Mouse (Mus musculus) limb, embryonic 12.5 days (tissue): ENCODE data around the gene Bcas3. TPM values are rescaled to one million over a fixed set of nuclear protein-coding genes. Genes with fewer than 3 reads are reported as not detected.

Experiments used
- ATAC-seq: fragments of 200-750 bp; cut with Nextera tagmentation; 2 replicates; pipeline ENCODE4 v1.8.0; 2017; ENCODE audit warnings: low read depth, moderate TSS enrichment; ENCODE audit not compliant: insufficient number of reproducible peaks, insufficient read depth, low FRiP score, low TSS enrichment
- H3K27ac ChIP-seq: fragments of 300-500 bp; sonication (generic); 2 replicates; pipeline ENCODE4 v1.5.1; 2016; ENCODE audit warnings: mild to moderate bottlenecking, moderate library complexity
- H3K27me3 ChIP-seq: fragments of 300-500 bp; sonication (generic); 2 replicates; pipeline ENCODE4 v1.6.1; 2016; ENCODE audit warnings: mild to moderate bottlenecking, moderate library complexity
- H3K36me3 ChIP-seq: fragments of 300-500 bp; sonication (generic); 2 replicates; pipeline ENCODE4 v1.6.1; 2016; ENCODE audit warnings: mild to moderate bottlenecking, moderate library complexity
- H3K4me1 ChIP-seq: fragments of 300-500 bp; sonication (generic); replicated peaks from 2 replicates; pipeline ENCODE4 v1.6.1; 2016
- H3K4me2 ChIP-seq: fragments of 300-500 bp; sonication (generic); 2 replicates; pipeline ENCODE4 v1.6.1; 2016; ENCODE audit warnings: mild to moderate bottlenecking, moderate library complexity
- H3K4me3 ChIP-seq: fragments of 300-500 bp; sonication (generic); replicated peaks from 2 replicates; pipeline ENCODE4 v1.5.1; 2016; ENCODE audit warnings: mild to moderate bottlenecking
- H3K9ac ChIP-seq: fragments of 300-500 bp; sonication (generic); replicated peaks from 2 replicates; pipeline ENCODE4 v1.6.1; 2016; ENCODE audit warnings: mild to moderate bottlenecking, moderate library complexity
- H3K9me3 ChIP-seq: fragments of 300-500 bp; sonication (generic); 2 replicates; pipeline ENCODE4 v1.6.1; 2016; ENCODE audit warnings: mild to moderate bottlenecking, moderate library complexity
- WGBS: fragments of 180-500 bp; shearing (Covaris S2); methylation state at CpG from one replicate; pipeline ENCODE4 v1.1.7; 2016; 5-methylcytosine and 5-hydroxymethylcytosine counted together
- polyA plus RNA-seq: library from polyadenylated mRNA; unstranded; fragments of >200 nt; fragmentation: Nextera tagmentation; extraction: Ambion mirVana; gene quantifications from 2 replicates; pipeline ENCODE4 v1.2.1, GENCODE M21; 2016

Bcas3 gene
- polyA plus RNA-seq, 1 experiment from 2014 or later = 29.7 TPM

- Histone ChIP-seq H3K4me3 (no peak overlapping the region), H3K9ac (no peak overlapping the region), H3K4me2 (no peak overlapping the region), H3K9me3 (no peaks in the 10 kb centered on the region), H3K27me3 (peaks cover 26% of the 10 kb centered on the region), H3K36me3 (no peaks in the 10 kb centered on the region), H3K27ac (no peak overlapping the region), H3K4me1 (peaks cover under 1% of the 10 kb centered on the region)
- no peak for ATAC-seq
- 38% methylated on average over 3 of the region's 3 CpGs for WGBS
These were observed 165.2 kb downstream of the Bcas3 start for GRCm38 (mm10) chr11:85518025-85518756.

- H3K4me3 ChIP-seq = no peak overlapping the region
- H3K27me3 ChIP-seq = peaks cover 36% of the 10 kb centered on the region
- 75% methylated on average over 12 of the region's 12 CpGs for WGBS
- no peak overlapping the region for H3K9ac ChIP-seq
- ATAC-seq = no peak
- no peak overlapping the region for H3K4me2 ChIP-seq
- H3K27ac ChIP-seq = no peak overlapping the region
- H3K4me1 ChIP-seq = peaks cover 21% of the 10 kb centered on the region
- no peaks in the 10 kb centered on the region for H3K9me3 ChIP-seq
- no peaks in the 10 kb centered on the region for H3K36me3 ChIP-seq
These were observed 167.3 kb downstream of the Bcas3 start for GRCm38 (mm10) chr11:85520236-85520635.

GRCm38 (mm10) chr11:85520996-85521395 lies 168.0 kb downstream of the Bcas3 start:
- H3K27me3 ChIP-seq = peaks cover 36% of the 10 kb centered on the region

GRCm38 (mm10) chr11:85523646-85524045 lies 170.7 kb downstream of the Bcas3 start:
- Histone ChIP-seq H3K4me3 (no peak overlapping the region), H3K27me3 (peaks cover 40% of the 10 kb centered on the region), H3K4me2 (peak overlapping the region; percentile 54), H3K27ac (peak overlapping the region; percentile 54; the same call in 1 of the 2 replicates), H3K4me1 (peaks cover 44% of the 10 kb centered on the region), H3K36me3 (no peaks in the 10 kb centered on the region), H3K9me3 (no peaks in the 10 kb centered on the region), H3K9ac (no peak overlapping the region)
- no peak for ATAC-seq
- WGBS = 29% methylated on average over 6 of the region's 6 CpGs

More at GRCm38 (mm10) chr11:85520996-85521395, 168.0 kb downstream of the Bcas3 start:
- Histone ChIP-seq H3K9ac (no peak overlapping the region), H3K4me3 (no peak overlapping the region), H3K36me3 (no peaks in the 10 kb centered on the region), H3K27ac (no peak overlapping the region), H3K4me2 (no peak overlapping the region), H3K9me3 (no peaks in the 10 kb centered on the region), H3K4me1 (peaks cover 28% of the 10 kb centered on the region)
- no peak for ATAC-seq
- 63% methylated on average over 4 of the region's 4 CpGs for WGBS

DNA sequence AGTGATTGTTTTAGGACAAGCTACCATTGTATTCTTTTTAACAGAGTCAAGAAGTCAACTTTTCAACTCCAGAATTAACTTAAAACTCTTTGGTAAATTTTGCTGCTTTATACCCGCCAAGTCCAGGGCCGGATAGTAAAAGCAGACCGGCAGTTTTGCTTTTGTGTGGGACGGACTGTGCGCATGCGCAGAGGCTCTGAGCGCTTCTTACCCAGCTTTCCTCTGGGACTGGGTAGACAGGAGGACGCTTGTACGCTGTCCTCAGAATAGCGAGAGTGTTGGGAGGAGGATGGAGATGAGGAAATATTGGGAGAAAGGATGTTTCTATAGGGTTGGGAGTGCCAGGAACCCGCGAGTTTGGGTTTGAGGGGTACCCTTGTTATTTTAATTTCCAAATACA lies 171.2 kb downstream of the Bcas3 start:
- Histone ChIP-seq H3K4me1 (peaks cover 44% of the 10 kb centered on the region), H3K9ac (0 out of 2 replicates have a peak overlapping the region, but pooled peaks have one; percentile 24), H3K4me2 (peak overlapping the region; percentile 54), H3K9me3 (no peaks in the 10 kb centered on the region), H3K27ac (peak overlapping the region; percentile 46; the same call in 1 of the 2 replicates), H3K36me3 (no peaks in the 10 kb centered on the region), H3K27me3 (peaks cover 40% of the 10 kb centered on the region), H3K4me3 (peak overlapping the region; percentile 18)
- ATAC-seq = peak; percentile 52; the same call in 1 of the 2 replicates
- 25% methylated on average over 12 of the region's 12 CpGs for WGBS

DNA sequence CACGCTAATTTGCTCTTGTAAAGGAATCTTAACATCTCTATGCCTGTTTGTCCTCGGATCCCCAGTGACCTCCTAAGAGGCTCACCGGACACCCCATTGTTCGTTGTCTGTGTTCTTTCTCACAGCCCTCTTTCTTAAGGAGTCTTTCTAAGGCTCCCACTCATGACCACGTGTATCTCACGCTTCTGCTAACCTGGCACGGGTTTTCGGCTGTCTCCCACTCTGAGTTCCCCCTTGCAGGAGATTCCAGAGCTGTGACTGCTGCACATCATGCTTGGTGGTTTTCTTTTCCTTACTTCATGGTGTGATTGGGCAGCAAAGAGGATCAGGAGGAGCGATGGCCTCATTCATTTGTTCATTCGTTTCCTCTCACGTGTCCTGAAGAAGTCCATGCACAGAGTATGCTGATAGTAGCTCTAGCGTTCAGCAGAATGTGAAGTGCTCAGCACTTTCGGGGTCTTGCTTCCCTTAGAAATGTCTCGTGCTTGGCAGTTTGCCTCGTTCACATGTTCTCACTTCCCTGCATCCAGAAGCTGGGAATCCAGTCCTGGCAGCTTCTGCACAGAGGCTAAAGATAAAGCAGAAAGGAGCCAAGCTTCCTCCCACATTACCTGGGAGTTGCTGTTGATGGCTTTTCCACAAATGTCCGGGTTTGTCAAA lies 172.0 kb downstream of the Bcas3 start:
- Histone ChIP-seq H3K4me2 (peak overlapping the region; percentile 54), H3K9ac (0 out of 2 replicates have a peak overlapping the region, but pooled peaks have one; percentile 24), H3K9me3 (no peaks in the 10 kb centered on the region), H3K4me3 (no peak overlapping the region), H3K36me3 (no peaks in the 10 kb centered on the region), H3K27ac (peak overlapping the region; percentile 46; the same call in 1 of the 2 replicates), H3K4me1 (peaks cover 44% of the 10 kb centered on the region), H3K27me3 (peaks cover 39% of the 10 kb centered on the region)
- WGBS = 22% methylated on average over 16 of the region's 16 CpGs
- no peak for ATAC-seq

DNA sequence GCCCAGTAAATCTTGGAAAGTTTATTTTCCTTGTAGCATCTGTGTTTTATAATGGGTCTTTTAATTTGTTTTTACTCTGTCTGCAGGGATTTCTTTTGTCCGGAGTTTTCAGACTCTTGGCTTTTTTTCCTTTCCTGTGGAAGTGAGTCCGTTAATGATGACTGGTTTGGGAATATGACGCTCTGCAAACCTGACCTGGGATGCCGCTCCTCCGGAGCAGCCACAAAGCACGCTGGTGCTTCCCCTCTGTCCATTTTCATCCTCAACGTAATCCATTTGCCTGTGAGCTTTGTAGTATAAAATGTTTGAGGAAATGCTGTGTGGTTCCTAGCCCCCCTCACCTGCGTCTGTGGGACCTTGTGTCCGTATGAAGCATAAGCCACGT lies 172.5 kb downstream of the Bcas3 start:
- no peaks in the 10 kb centered on the region for H3K36me3 ChIP-seq
- peaks cover 44% of the 10 kb centered on the region for H3K4me1 ChIP-seq
- H3K4me3 ChIP-seq = 0 out of 2 replicates have a peak overlapping the region, but pooled peaks have one; percentile 3
- no peak for ATAC-seq
- H3K9ac ChIP-seq = no peak overlapping the region
- WGBS = 21% methylated on average over 10 of the region's 10 CpGs
- H3K27me3 ChIP-seq = peaks cover 35% of the 10 kb centered on the region
- H3K9me3 ChIP-seq = no peaks in the 10 kb centered on the region
- H3K27ac ChIP-seq = peak overlapping the region; percentile 35; the same call in 1 of the 2 replicates
- peak overlapping the region; percentile 54 for H3K4me2 ChIP-seq

- no peak overlapping the region for H3K4me3 ChIP-seq
- no peaks in the 10 kb centered on the region for H3K36me3 ChIP-seq
- no peak for ATAC-seq
- H3K27ac ChIP-seq = no peak overlapping the region
- H3K9ac ChIP-seq = no peak overlapping the region
- H3K27me3 ChIP-seq = peaks cover 35% of the 10 kb centered on the region
- H3K4me2 ChIP-seq = peak overlapping the region; percentile 54
- no peaks in the 10 kb centered on the region for H3K9me3 ChIP-seq
- H3K4me1 ChIP-seq = peaks cover 44% of the 10 kb centered on the region
- WGBS = 42% methylated on average over 11 of the region's 11 CpGs
These were observed 173.2 kb downstream of the Bcas3 start for GRCm38 (mm10) chr11:85525979-85526775.

DNA sequence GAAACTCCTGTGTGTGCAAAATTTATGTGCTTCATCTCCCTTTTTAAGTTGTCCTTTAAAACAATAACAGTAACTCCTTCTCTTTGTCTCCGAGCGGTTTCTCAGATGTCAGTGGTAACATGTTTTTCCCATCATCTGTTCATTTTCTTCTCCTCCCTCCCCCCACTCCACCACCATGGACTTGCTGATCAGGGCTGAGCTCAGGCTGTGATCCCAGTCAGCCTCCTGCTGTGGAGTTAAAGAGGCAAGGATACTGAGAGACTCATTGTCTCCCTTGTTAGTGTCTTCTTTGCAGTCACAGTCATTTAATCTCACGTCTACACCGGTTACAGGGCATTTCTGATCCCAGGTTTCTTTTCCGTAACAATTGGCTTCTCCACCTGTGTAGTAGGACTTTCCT lies 174.3 kb downstream of the Bcas3 start:
- H3K27me3 ChIP-seq = peaks cover 31% of the 10 kb centered on the region
- no peak for ATAC-seq
- H3K4me3 ChIP-seq = no peak overlapping the region
- no peaks in the 10 kb centered on the region for H3K36me3 ChIP-seq
- H3K4me1 ChIP-seq = peaks cover 44% of the 10 kb centered on the region
- 41% methylated on average over 5 of the region's 5 CpGs for WGBS
- no peak overlapping the region for H3K9ac ChIP-seq
- no peak overlapping the region for H3K27ac ChIP-seq
- H3K4me2 ChIP-seq = no peak overlapping the region
- H3K9me3 ChIP-seq = no peaks in the 10 kb centered on the region

GRCm38 (mm10) chr11:85529531-85530285 lies 176.7 kb downstream of the Bcas3 start:
- no peaks in the 10 kb centered on the region for H3K36me3 ChIP-seq
- no peak overlapping the region for H3K4me3 ChIP-seq
- no peak overlapping the region for H3K27ac ChIP-seq
- peaks cover 21% of the 10 kb centered on the region for H3K27me3 ChIP-seq
- H3K9me3 ChIP-seq = no peaks in the 10 kb centered on the region
- WGBS = 71% methylated on average over 5 of the region's 5 CpGs
- H3K4me1 ChIP-seq = peaks cover 28% of the 10 kb centered on the region
- no peak overlapping the region for H3K9ac ChIP-seq
- ATAC-seq = no peak
- H3K4me2 ChIP-seq = no peak overlapping the region
